Mouse (Mus musculus): Measurements from ENCODE around the gene Kremen1. TPM values are rescaled to one million over a fixed set of nuclear protein-coding genes. Genes with fewer than 3 reads are reported as not detected.

Kremen1 gene
- total RNA-seq, 2 experiments from 2014 or later = 80.7 to 81.9 TPM

DNA sequence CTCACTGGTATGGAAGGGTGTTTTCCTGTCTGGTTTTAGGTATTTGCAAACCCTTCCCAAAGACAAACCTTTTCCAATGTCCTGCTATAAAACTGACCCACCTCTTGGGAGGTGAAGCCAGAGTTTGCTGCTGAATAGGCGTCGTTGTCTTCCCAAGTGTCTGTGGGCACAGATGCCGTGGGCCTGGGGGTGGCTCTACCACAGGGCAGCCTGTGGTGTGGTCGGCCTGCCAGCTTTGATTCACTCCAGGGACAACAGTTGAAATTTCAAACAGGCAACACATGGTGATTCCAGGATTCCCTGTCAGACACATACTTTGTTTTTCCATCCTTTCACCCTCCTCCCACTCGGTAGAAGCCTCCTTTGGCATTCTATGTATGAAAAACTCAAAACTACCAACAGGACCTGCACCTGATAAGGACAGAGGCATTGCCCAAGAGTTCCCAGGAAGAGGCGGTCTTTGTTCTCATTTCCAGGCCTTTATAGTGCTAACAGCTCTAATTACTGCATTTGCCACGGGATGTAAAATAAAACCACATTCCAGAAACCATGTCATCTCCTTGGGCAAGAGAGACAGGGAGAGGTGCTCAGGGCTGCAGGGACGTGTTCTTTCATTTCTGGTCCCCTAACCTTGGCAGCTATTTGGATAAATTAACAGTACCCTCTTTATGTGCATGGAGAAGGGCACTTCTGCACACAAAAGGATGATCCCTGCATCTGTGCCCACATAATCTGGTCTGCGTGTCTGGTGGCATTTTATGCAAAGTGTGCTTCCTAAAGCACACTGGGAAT lies 10.1 kb upstream of the Kremen1 start:
- intact Hi-C loops (cut with DNase I) = no loop called here
- DNase-seq = no peak

DNA sequence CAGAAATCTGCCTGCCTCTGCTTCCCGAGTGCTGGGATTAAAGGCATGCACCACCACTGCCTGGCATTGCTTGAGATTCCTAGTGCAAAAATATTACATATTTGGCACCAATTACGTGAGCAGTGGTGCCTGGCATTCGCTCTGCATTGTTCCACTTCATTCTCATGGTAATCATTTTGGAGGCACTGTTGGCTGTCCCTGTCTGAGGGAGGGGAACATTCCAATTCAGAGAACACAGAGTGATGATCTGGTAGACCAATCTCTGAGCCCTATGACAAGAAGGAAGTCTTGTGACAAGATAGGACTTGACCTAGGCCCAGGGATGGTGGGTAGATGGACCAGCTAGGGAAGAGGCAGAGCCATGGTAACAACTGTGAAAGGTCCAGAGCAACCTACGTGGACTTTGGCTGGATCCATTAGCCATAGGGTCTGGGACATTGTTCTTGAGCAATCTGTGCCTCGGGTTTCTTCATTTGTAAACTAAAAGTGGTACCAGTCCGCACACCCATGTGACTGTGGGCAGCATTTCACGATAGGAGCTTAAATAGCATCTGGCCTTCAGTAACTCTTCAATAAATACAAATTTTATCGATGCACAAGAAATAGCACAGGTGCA lies 8.6 kb upstream of the Kremen1 start:
- intact Hi-C loops (cut with DNase I) = no loop called here
- no peak for DNase-seq

DNA sequence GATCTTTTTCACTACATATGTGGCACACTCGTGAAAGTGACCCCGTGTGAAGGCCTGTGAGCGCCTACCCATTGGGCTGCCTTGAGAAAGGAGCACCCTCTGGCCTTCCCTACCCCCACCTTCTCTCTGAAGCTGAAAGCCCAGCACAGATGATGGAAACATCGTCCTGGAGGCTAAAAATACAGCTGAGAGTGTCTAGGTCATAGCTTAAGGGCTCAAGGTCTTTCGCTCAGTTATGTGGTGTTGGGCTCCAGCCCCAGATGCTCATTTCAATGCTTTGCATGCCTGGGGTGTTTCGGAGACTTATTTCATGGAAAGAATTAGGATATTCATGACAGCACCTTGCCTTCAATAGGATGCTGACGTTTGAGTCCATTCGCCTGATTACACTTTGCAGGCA lies 4.4 kb upstream of the Kremen1 start:
- no peak for DNase-seq
- intact Hi-C loops (cut with DNase I) = no loop called here

DNA sequence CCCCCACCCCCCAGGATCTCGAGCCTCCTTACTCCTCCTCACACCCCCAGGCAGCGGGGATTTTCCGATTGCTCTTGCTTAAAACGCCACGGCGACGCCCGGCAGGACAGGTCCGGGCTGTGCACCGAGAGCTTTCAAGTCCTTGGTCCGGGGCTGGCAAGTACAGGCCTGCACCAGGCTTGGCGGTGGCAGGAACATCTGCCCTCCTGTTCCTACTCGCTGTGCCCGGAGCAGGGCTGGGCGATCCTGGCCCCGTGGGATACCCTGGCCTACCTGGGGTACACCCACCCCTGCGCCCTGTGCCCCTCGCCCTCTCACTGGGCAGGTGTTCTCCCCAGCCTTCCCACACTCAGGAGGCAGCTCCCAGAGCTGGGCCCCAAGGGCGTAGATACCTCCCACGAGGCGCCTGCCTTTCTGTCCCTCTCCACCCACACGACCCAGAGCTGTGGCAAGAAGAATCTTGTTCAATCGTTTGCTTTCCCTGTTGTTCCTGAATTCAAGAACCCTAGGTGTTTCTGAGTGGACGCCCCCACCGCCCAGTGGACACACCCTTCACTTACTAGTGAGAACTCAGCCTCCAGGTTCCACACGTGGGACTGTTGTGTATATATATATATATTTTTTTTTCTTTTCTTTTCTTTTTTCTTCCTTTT lies 1.8 kb upstream of the Kremen1 start:
- intact Hi-C loops (cut with DNase I) = loop anchor here (5.0 kb wide), 1 partner anchor 161 kb away; no protein-coding TSS in a partner anchor
- no peak for DNase-seq

DNA sequence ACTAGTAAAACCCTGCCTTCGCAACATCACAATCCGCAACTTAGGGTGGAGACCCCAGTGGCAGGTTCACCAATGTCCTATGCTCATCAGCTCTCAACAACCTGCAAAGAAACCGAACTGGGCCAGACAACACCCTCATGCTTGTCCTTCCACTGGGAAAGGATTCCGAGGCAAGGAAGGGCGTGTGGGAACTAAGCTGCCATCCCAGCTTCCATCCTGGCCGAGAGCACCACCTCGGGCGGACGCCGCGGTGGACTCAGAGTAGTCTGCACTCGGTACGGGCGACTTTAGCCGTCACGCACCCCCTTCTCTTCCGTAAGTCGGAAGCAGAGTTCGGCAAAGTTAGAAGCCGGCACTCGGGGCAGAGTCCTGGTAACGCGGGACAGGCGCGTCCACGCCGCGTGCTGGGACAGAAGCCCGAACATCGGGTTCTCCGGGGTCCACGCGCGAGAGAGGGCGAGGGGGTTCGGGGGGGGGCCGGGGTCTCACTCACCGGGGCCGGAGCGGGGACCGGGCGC lies 357 bp downstream of the Kremen1 start:
- intact Hi-C loops (cut with DNase I) = loop anchor here (5.0 kb wide), 1 partner anchor 159 kb away; no protein-coding TSS in a partner anchor

DNA sequence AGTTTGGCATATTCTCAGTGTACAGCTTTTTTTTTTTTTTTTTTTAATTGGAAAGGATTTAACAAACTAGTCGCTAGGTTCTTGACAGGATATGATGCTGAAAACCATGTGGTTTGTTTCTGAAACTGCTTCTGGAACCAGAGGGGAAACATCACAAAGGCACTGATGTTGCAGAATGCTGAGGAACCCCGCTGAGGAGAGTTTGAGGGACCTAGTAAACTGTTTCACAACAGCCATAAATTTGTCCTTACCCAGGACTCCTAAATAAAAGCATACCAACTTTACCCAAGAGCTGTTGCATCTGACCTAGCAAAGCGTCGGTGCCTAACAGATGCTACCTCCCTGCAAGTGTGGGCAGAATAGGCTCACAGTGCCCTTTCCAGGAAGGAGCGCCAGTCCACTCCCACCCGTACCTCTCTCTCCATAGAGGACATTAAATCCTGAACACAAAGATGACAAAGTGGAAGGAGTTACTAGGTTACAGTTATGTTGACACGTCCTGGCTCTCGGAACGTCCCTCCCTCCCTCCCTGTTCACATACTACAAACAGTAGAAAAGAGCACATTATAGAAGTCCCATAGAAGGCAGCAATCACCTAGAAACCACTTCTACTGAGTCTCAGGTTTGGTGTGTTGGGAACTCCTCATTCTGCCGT lies 1.3 kb downstream of the Kremen1 start:
- intact Hi-C loops (cut with DNase I) = loop anchor here (1.0 to 5.0 kb wide), 2 partner anchors 16 to 158 kb away; no protein-coding TSS in a partner anchor
- DNase-seq = peak in 1 of 2 experiments; percentile 27

More for the DNA sequence above, 357 bp downstream of the Kremen1 start:
- peak in 1 of 2 experiments; percentile 52 for DNase-seq

DNA sequence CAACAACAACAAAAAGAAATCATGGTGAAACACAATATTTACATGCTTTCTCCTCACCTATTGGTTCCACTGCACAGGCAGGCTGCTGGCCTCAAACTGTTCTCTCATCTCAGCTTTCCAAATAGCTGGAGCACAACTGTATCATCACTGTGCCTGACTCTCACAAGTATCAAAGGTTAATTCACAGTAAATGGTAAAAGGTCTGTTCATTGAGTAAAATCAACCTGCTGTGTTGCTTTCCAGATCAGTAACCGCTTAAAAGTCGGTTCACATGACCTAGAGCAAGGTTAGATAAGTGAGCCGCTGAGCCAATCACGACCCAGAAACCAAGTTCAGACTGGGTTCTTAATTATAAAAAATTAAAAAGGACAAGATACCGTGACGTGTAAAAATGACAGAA lies 3.3 kb downstream of the Kremen1 start:
- intact Hi-C loops (cut with DNase I) = no loop called here
- no peak for DNase-seq

DNA sequence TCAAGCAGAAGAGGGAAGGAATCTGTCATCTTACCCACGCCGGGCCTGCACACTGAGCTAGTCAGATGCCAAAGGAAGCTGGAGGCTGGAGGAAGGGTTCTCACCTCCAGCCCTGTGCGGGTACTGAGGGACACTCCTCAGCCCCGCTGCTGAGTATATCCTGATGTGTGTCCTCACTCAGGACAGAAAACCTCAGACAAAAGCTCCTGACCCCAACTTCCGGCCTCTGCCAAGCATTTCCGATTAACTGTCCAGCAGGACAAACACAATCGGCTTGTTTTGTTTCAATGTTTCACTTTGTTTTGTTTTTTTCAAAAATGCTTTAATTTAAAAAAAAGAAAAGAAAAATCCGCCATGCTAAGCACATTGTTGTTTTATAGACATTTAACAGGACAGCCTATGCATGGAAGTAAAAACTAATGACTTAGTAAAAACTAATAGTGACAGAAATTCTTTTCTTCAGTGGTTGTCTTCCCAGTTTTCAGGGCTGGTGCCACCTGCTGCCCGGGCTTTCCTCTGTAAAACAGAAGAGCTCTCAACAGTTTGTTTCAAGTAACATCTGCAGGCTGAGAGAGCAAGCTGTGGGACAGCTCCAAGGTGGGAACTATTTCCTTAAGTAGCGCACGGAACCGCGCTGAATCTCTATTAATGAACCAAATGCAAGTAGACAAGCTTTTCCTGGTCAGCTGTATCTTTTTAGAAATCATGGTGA lies 4.1 kb downstream of the Kremen1 start:
- intact Hi-C loops (cut with DNase I) = no loop called here

DNA sequence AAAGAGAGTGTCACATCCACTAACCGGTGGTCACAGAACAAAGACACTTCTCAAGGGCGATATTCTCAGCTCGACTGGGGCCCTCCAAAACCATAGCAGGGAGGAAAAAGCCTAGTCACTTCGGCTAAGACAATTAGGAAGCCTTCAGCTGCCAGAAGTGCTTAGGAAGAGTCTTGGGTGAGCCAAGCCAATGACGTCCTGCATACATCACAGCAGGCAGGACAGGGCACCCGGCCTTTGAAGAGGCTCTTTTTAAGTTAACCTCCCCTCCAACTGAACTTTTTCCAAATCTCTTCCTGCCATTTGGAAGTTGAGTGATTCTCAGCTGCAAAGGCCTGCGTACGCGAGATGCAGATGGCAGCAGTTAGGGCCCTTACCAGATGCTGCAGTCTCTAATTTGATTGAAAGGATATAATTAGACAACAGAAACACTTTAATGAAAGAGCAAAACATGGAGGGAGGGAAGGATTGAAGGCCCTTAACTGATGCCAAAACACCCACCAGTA lies 5.8 kb downstream of the Kremen1 start:
- no peak for DNase-seq
- intact Hi-C loops (cut with DNase I) = no loop called here

More for the DNA sequence above, 4.1 kb downstream of the Kremen1 start:
- DNase-seq = no peak

DNA sequence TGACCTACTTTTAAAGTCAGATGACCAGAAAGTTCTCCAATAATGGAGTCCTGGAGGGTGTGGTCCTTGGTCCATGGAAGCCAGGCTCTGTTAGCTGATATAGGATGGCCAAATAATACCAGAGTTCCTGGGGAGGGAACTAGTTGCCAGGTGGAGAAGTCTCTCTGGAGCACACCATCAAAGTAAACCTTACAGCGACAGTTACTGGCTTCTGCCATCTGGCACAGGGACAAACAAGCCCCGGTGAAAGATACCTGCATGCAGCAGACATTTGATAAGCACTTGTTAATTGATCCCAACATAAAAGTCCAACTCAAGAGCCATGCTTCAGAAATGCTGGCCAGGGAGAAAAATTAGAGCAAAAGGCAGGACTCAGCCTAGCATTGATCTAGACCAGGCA lies 7.3 kb downstream of the Kremen1 start:
- no peak for DNase-seq
- intact Hi-C loops (cut with DNase I) = no loop called here

DNA sequence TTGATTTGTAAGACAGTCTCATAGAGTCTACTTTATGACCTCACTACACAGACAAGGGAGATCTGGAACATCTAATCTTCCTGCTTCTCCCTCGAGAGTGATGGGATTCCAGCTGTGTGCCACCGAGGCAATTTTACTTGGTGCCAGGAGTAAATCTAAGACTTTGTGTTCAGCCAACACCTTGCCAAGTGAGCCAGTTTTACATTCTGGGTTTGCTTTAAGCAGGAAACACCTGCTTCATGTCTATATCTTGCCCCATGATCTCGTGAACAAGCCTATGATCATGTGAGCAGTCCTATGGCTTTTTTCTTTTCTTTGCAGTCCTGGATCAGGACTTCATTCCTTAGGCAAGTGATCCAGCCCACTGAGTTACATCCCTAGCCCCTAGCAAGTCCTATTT lies 7.8 kb downstream of the Kremen1 start:
- DNase-seq = no peak
- intact Hi-C loops (cut with DNase I) = no loop called here

DNA sequence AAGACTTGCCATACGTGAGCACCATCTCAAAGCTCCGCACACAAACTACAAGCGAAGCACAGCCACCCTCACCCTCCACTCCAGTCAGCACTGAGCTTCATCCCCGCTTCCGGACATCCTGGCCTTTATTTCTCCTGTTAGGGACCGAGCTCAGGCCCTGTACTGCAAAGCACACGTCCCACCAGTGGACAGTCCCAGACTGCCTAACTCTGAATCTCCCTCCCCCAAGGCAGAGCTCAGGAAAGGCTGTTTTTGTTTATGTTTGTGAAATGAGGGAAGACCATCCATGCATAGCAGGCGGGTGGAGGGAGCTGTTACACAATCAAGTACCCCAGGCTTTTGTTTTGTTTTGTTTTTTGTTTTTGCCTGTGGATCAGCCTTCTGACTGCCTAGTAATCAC lies 8.6 kb downstream of the Kremen1 start:
- intact Hi-C loops (cut with DNase I) = no loop called here
- no peak for DNase-seq

DNA sequence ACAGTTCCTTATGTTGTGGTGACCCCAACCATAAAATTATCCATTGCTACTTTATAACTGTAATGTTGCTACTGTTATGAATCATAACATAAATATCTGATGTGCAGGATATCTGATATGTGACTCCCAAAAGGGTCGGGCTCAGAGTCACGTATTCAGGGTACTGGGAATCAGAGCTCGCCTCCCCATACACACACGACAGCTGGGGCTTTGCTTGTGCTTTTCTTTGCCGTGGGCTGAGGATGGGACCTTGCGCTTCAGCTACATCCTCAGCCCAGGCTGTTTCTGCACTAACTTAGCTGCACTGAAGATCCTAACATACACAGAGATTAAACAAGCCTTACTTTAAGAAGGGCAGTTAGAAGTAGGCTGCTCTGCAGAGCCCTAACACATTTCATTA lies 10.2 kb downstream of the Kremen1 start:
- no peak for DNase-seq
- intact Hi-C loops (cut with DNase I) = no loop called here

DNA sequence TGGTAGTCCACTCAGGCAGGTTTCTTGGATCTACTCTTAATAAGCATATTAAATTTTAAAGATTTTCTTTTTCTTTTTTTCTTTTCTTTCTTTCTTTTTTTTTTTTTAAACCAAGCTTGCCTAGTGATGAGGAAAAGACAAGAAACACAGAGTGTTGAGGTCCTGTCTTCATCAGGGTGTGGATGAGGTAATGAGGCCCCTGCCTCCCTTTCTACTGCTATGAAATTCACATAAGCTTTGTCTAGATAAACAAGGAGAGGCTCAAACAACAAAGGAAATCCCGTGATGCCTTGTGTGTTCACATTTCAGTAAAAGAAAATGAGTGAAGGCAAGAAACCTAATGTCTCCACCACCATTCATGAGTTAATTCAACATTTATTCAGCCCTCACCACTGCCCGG lies 13.2 kb downstream of the Kremen1 start:
- no peak for DNase-seq

DNA sequence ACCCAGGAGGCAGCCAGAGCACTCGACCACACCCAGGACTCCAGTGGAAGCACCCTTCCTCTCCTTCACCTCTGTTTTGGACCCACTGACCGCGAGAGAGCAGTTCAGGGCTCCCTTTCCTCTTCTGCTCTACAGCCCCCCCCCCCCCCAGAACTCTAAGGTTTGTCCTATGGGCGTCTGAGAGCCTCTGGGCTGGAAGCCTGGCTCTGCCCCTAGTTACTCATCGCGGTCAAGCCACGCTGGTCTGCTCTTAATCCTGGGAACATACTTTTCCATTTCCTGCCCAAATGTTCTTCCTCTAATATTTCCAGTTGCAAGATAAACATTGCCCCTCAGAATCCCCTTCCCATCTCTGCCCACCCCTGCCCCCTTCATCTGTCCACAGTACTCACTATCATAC lies 15.9 kb downstream of the Kremen1 start:
- intact Hi-C loops (cut with DNase I) = no loop called here
- DNase-seq = no peak

More for the DNA sequence above, 13.2 kb downstream of the Kremen1 start:
- intact Hi-C loops (cut with DNase I) = no loop called here

DNA sequence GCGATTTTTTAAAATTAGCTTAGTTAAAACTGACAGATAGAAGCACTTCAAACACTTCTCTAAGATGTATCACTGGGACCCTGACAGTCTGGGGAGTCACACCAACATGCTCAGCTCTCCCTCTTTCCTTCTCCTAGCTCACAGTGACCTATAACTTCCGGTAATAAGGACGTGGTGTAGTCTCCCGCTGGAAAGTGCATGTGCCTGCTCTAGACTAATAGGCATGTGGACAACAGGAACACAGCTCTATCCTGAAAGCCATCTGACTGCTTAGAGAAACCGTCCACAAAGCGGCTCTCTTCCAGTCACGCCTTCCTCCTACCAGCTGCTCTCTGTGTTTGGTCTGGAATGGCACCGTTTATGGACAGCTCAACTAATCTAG lies 16.6 kb downstream of the Kremen1 start:
- DNase-seq = peak in 1 of 2 experiments; percentile 27
- intact Hi-C loops (cut with DNase I) = loop anchor here (1.0 kb wide), 1 partner anchor 15 kb away; no protein-coding TSS in a partner anchor

DNA sequence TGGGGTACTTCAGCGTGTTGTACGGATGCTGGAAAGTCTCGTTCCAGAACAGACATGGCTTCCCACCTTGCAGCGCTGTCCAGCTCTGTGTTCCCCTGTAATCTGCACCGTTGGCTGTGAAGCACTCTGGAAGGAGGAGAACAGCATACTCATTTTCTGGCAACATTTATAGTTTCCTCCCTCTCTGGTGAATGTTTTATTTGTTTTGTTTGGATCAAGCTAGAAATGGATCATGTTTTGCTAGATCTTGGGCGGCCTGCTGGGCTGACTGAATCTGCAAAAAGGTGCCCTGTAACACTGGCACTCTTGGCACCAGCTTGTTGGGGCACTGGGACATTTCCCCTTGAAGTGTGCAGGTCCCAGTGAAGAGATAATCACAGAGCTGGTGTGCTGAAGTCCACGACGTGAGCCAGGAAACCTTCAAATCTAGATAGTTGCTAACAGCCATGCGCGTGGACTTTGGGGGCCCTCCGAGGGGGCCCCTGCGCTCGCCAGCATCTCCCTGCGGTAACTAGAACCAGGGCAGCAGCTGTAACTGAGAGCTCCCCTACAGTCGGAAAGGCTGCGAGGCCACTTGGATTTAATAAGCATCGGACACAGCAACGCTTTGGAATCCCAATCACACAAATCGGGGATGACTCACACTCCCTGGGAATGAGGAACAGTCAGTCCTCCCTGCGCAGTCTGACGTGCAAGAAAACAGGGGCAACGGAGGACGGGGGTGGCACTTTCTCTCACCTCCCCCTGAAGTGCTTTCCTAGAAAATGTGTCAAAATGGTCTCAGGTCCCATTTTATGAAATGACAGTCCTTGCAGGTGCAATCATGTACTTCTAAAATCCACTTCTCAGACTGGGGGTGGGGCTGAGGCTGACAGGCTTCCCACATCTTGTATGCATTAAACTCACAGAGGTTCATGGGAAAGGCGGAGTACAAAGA lies 17.3 kb downstream of the Kremen1 start:
- intact Hi-C loops (cut with DNase I) = loop anchor here (1.0 kb wide), 1 partner anchor 15 kb away; no protein-coding TSS in a partner anchor
- DNase-seq = peak; percentile 53 to 62

DNA sequence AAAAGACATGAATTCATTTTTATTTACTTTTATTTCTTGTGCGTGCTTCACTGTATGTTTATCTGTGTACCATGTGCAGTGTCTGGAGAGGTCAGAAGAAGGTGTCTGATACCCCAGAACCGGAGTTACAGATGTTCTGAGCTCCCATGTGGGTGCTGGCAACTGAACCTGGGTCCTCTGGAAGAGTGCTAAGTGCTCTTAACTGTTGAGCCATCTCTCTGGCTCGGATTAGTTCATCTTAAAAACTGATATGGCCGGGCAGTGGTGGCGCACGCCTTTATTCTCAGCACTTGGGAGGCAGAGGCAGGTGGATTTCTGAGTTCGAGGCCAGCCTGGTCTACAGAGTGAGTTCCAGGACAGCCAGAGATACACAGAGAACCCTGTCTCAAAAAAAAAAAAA lies 18.1 kb downstream of the Kremen1 start:
- intact Hi-C loops (cut with DNase I) = no loop called here
- no peak for DNase-seq

DNA sequence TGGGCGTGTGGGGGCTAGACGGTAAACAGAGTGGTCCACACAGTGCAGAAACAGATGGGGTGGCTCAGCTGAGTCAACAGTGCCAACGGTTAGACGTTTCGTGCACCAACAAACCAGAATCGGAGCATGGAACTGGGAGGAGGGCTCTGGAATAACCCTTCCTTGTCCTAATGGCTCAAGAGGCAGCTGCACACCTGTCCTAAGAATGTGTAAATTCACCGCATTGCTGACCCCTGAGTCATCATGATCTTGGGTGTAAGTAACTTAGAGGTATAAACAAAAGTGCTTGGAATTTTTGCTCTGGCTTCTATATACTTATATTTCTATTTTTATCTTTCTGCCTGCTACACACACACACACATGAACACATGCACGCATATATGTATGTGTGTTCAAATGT lies 19.2 kb downstream of the Kremen1 start:
- no peak for DNase-seq
- intact Hi-C loops (cut with DNase I) = no loop called here
